Mouse (Mus musculus) liver, postnatal 0 days (tissue): Measurements from ENCODE around the gene Fam166b. TPM values are rescaled to one million over a fixed set of nuclear protein-coding genes. Genes with fewer than 3 reads are reported as not detected.

Experiments
- ATAC-seq: fragments of 200-750 bp; cut with Nextera tagmentation; 2 replicates; pipeline ENCODE4 v1.8.0; 2017; ENCODE audit warnings: mild to moderate bottlenecking, moderate library complexity
- DNase-seq: peaks from one replicate; pipeline ENCODE4 v3.0.0-alpha.2; 2016
- H3K27ac ChIP-seq: fragments of 300-500 bp; sonication (generic); 2 replicates; pipeline ENCODE4 v1.5.1; 2014; ENCODE audit warnings: antibody characterized with exemption, moderate library complexity, mild to moderate bottlenecking, low read depth
- H3K27me3 ChIP-seq: fragments of 300-500 bp; sonication (generic); 2 replicates; pipeline ENCODE4 v1.6.1; 2014; ENCODE audit warnings: low read length, control low read depth, mixed read lengths; ENCODE audit not compliant: insufficient read depth
- H3K36me3 ChIP-seq: fragments of 300-500 bp; sonication (generic); replicated peaks from 2 replicates; pipeline ENCODE4 v1.6.1; 2014; ENCODE audit warnings: mild to moderate bottlenecking, control low read depth, low read length, moderate library complexity, mixed read lengths; ENCODE audit not compliant: insufficient read depth
- H3K4me1 ChIP-seq: fragments of 300-500 bp; sonication (generic); 2 replicates; pipeline ENCODE4 v1.6.1; 2014; ENCODE audit warnings: antibody characterized with exemption, mild to moderate bottlenecking, control low read depth; ENCODE audit not compliant: insufficient read depth
- H3K4me2 ChIP-seq: fragments of 300-500 bp; sonication (generic); 2 replicates; pipeline ENCODE4 v1.6.1; 2014; ENCODE audit warnings: low read depth, mild to moderate bottlenecking, low read length, moderate library complexity, mixed read lengths
- H3K4me3 ChIP-seq: fragments of 300-500 bp; sonication (generic); 2 replicates; pipeline ENCODE4 v1.5.1; 2014; ENCODE audit warnings: low read depth, low read length
- H3K9ac ChIP-seq: fragments of 300-500 bp; sonication (generic); replicated peaks from 2 replicates; pipeline ENCODE4 v1.6.1; 2014; ENCODE audit warnings: mild to moderate bottlenecking, moderate library complexity
- H3K9me3 ChIP-seq: fragments of 300-500 bp; sonication (generic); 2 replicates; pipeline ENCODE4 v1.6.1; 2016; ENCODE audit warnings: mild to moderate bottlenecking, control low read depth, low read length, mixed read lengths
- CTCF ChIP-seq: sonication (generic); IDR thresholded peaks from 2 replicates; pipeline ENCODE4 v1.5.1; 2016; ENCODE audit warnings: antibody characterized with exemption, low read depth
- EP300 ChIP-seq: IDR thresholded peaks from 2 replicates; pipeline ENCODE4 v1.6.1; 2016; ENCODE audit warnings: antibody characterized with exemption, low read depth, mild to moderate bottlenecking
- WGBS: fragments of 180-500 bp; shearing (Covaris S2); extraction: QIAGEN DNeasy Blood & Tissue Kit; methylation state at CpG from one replicate; pipeline ENCODE4 v1.1.7; 2014; ENCODE audit not compliant: insufficient replicate concordance; 5-methylcytosine and 5-hydroxymethylcytosine counted together
- polyA plus RNA-seq: library from polyadenylated mRNA; unstranded; fragments of >200 nt; fragmentation: Nextera tagmentation; extraction: Ambion mirVana; gene quantifications from 2 replicates; pipeline ENCODE4 v1.2.1, GENCODE M21; 2015

The Fam166b gene
- 0.14 TPM in 1 of 2 replicates, not detected in the other for polyA plus RNA-seq

- DNase-seq: no peak
- no peak for TF ChIP-seq EP300
- no peak for TF ChIP-seq CTCF
- Histone ChIP-seq H3K4me2 (no peak within 1 kb of the TSS), H3K27ac (no peak within 1 kb of the TSS), H3K9ac (no peak within 1 kb of the TSS), H3K36me3 (peaks cover 17% of the 10 kb centered on the region), H3K4me1 (peaks cover 2% of the 10 kb centered on the region; the same call in 1 of the 2 replicates), H3K27me3 (peaks cover 38% of the 10 kb centered on the region), H3K9me3 (no peaks in the 10 kb centered on the region), H3K4me3 (no peak within 1 kb of the TSS)
- peak; percentile 22; the same call in 1 of the 2 replicates for ATAC-seq
- 20% methylated on average over 10 of the region's 10 CpGs for WGBS
Observed at GRCm38 (mm10) chr4:43428946-43429345, at the start of gene Fam166b. Fam166b (minus strand) TSS chr4:43429134.

GRCm38 (mm10) chr4:43478534-43478858 lies 49.6 kb upstream of the Fam166b start:
- TF ChIP-seq CTCF (no peak), EP300 (no peak)
- ATAC-seq (no peak; the same call in none of the 2 replicates), DNase-seq (no peak)
- 30% methylated on average over 8 of the region's 8 CpGs for WGBS
- H3K9ac ChIP-seq: peak overlapping the region; percentile 59
- H3K4me2 ChIP-seq: peak overlapping the region; percentile 82
- peak overlapping the region; percentile 69 for H3K27ac ChIP-seq
- no peaks in the 10 kb centered on the region for H3K9me3 ChIP-seq
- H3K4me1 ChIP-seq: peaks cover 10% of the 10 kb centered on the region
- peak overlapping the region; percentile 46 for H3K4me3 ChIP-seq
- H3K36me3 ChIP-seq: no peaks in the 10 kb centered on the region
- H3K27me3 ChIP-seq: no peaks in the 10 kb centered on the region

- no peaks in the 10 kb centered on the region for H3K27me3 ChIP-seq
- peak overlapping the region; percentile 46 for H3K4me3 ChIP-seq
Observed at GRCm38 (mm10) chr4:43477857-43478533, 49.1 kb upstream of the Fam166b start.

GRCm38 (mm10) chr4:43476604-43477003 lies 47.7 kb upstream of the Fam166b start:
- Histone ChIP-seq H3K4me2 (no peak overlapping the region), H3K4me3 (no peak overlapping the region), H3K4me1 (peaks cover 10% of the 10 kb centered on the region), H3K27me3 (no peaks in the 10 kb centered on the region), H3K27ac (no peak overlapping the region), H3K36me3 (no peaks in the 10 kb centered on the region), H3K9ac (no peak overlapping the region), H3K9me3 (no peaks in the 10 kb centered on the region)
- TF ChIP-seq CTCF (peak; percentile 54), EP300 (no peak)
- WGBS: 66% methylated on average over 6 of the region's 6 CpGs
- no peak for ATAC-seq
- no peak for DNase-seq

More at GRCm38 (mm10) chr4:43477857-43478533, 49.1 kb upstream of the Fam166b start:
- Histone ChIP-seq H3K9ac (peak overlapping the region; percentile 59), H3K9me3 (no peaks in the 10 kb centered on the region), H3K27ac (peak overlapping the region; percentile 69), H3K4me1 (peaks cover 10% of the 10 kb centered on the region), H3K4me2 (peak overlapping the region; percentile 82), H3K36me3 (no peaks in the 10 kb centered on the region)
- TF ChIP-seq CTCF: peak; percentile 76
- TF ChIP-seq EP300: no peak
- ATAC-seq (peak; percentile 94), DNase-seq (peak; percentile 88)
- WGBS: 17% methylated on average over 11 of the region's 11 CpGs

GRCm38 (mm10) chr4:43473636-43474035 lies 44.7 kb upstream of the Fam166b start:
- Histone ChIP-seq H3K9me3 (no peaks in the 10 kb centered on the region), H3K36me3 (no peaks in the 10 kb centered on the region), H3K27ac (no peak overlapping the region), H3K4me1 (peaks cover 7% of the 10 kb centered on the region), H3K4me2 (no peak overlapping the region), H3K27me3 (no peaks in the 10 kb centered on the region), H3K4me3 (no peak overlapping the region), H3K9ac (no peak overlapping the region)
- WGBS: 55% methylated on average over 1 of the region's 1 CpGs
- ATAC-seq: no peak
- DNase-seq: no peak
- TF ChIP-seq CTCF: no peak
- TF ChIP-seq EP300: no peak

GRCm38 (mm10) chr4:43470301-43470700 lies 41.4 kb upstream of the Fam166b start:
- H3K4me2 ChIP-seq: no peak overlapping the region
- no peaks in the 10 kb centered on the region for H3K9me3 ChIP-seq
- H3K4me3 ChIP-seq: no peak overlapping the region
- H3K27me3 ChIP-seq: no peaks in the 10 kb centered on the region
- WGBS: 82% methylated on average over 10 of the region's 10 CpGs
- H3K4me1 ChIP-seq: no peaks in the 10 kb centered on the region; the same call in 1 of the 2 replicates
- H3K36me3 ChIP-seq: no peaks in the 10 kb centered on the region
- TF ChIP-seq EP300: no peak
- TF ChIP-seq CTCF: no peak
- H3K9ac ChIP-seq: no peak overlapping the region
- no peak overlapping the region for H3K27ac ChIP-seq
- DNase-seq: no peak
- 0 out of 2 replicates have a peak, but pooled peaks have one; percentile 15 for ATAC-seq

GRCm38 (mm10) chr4:43466872-43467271 lies 37.9 kb upstream of the Fam166b start:
- 76% methylated on average over 7 of the region's 7 CpGs for WGBS
- Histone ChIP-seq H3K4me2 (no peak overlapping the region), H3K4me3 (no peak overlapping the region), H3K27me3 (no peaks in the 10 kb centered on the region), H3K4me1 (no peaks in the 10 kb centered on the region), H3K27ac (no peak overlapping the region), H3K36me3 (no peaks in the 10 kb centered on the region), H3K9me3 (no peaks in the 10 kb centered on the region), H3K9ac (no peak overlapping the region)
- DNase-seq: no peak
- TF ChIP-seq CTCF (no peak), EP300 (no peak)
- no peak for ATAC-seq
